In the genomic region with DNA sequence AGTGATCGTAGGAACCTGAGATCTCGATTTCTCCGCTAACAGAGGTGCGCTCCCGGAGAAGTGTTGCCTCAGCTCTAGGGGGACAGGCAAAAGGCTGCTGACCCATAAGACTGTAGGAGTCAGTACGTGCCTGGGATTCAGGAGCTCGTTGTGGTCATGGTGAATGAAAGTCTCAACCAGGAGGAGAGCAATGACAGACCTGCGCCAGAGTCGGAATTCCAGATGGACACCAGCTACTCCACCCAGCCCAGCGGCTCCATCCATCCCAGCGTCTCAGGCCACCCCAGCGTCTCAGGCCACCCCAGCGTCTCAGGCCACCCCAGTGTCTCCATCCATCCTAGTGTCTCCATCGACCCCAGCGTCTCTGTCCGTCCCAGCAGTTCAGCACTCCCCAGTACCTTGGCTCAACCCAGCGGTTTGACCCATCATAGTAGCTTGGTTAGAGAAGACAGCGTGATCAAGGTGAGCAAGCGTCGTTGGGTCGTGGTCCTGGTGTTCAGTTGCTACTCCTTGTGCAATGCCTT, we compare ENCODE assay signal across 8 mouse cellular contexts. TPM values are rescaled to one million over a fixed set of nuclear protein-coding genes. Genes with fewer than 3 reads are reported as not detected.
DNase-seq lines count a peak whose midpoint lies in the region; ATAC-seq lines count a peak whose summit lies in the region.

No protein-coding gene starts in this region.

- no peak overlapping the region for H3K27ac ChIP-seq in kidney, embryonic 16.5 days (ENCODE audit: low read length)
- peak overlapping the region; percentile 35; the same call in 1 of the 2 replicates for H3K27ac ChIP-seq in embryonic facial prominence, embryonic 10.5 days (replicated peaks)
- no peak overlapping the region for H3K27ac ChIP-seq in hindbrain, embryonic 14.5 days
- H3K27ac ChIP-seq in midbrain, embryonic 15.5 days, result no peak overlapping the region

- intact Hi-C loops in left cerebral cortex, postnatal 14 days (cut with DNase I), result loop anchor here (5.0 kb wide), 1 partner anchor 331 kb away; a partner anchor contains a TSS

- H3K4me1 ChIP-seq in kidney, embryonic 16.5 days (ENCODE audit: insufficient read depth, low read length), result 0 out of 2 replicates have a peak, but pooled peaks cover 5% of the 10 kb centered on the region
- H3K4me1 ChIP-seq in embryonic facial prominence, embryonic 10.5 days, result peaks cover 12% of the 10 kb centered on the region
- peaks cover 8% of the 10 kb centered on the region for H3K4me1 ChIP-seq in hindbrain, embryonic 14.5 days (replicated peaks; ENCODE audit: control insufficient read depth, insufficient read depth, low read length)
- H3K4me1 ChIP-seq in midbrain, embryonic 15.5 days, result peaks cover 13% of the 10 kb centered on the region

- WGBS in kidney, embryonic 16.5 days, result 23% methylated on average over 21 of the region's 21 CpGs
- 18% methylated on average over 21 of the region's 21 CpGs for WGBS in embryonic facial prominence, embryonic 10.5 days
- 23% methylated on average over 21 of the region's 21 CpGs for WGBS in hindbrain, embryonic 14.5 days
- 19% methylated on average over 21 of the region's 21 CpGs for WGBS in midbrain, embryonic 15.5 days

- H3K9me3 ChIP-seq in kidney, embryonic 16.5 days (ENCODE audit: low read length), result no peaks in the 10 kb centered on the region
- no peaks in the 10 kb centered on the region for H3K9me3 ChIP-seq in embryonic facial prominence, embryonic 10.5 days
- H3K9me3 ChIP-seq in hindbrain, embryonic 14.5 days (ENCODE audit: control insufficient read depth, low read length), result no peaks in the 10 kb centered on the region
- H3K9me3 ChIP-seq in midbrain, embryonic 15.5 days, result no peaks in the 10 kb centered on the region

- peak overlapping the region; percentile 69 for H3K9ac ChIP-seq in kidney, embryonic 16.5 days (replicated peaks; ENCODE audit: low read length)
- peak overlapping the region; percentile 24; the same call in 1 of the 2 replicates for H3K9ac ChIP-seq in hindbrain, embryonic 14.5 days
- 0 out of 2 replicates have a peak overlapping the region, but pooled peaks have one; percentile 21 for H3K9ac ChIP-seq in midbrain, embryonic 15.5 days

- peaks cover 9% of the 10 kb centered on the region for H3K27me3 ChIP-seq in kidney, embryonic 16.5 days (ENCODE audit: insufficient read depth, low read length)
- H3K27me3 ChIP-seq in embryonic facial prominence, embryonic 10.5 days (replicated peaks; ENCODE audit: low read depth, poor library complexity, severe bottlenecking), result peaks cover 28% of the 10 kb centered on the region
- H3K27me3 ChIP-seq in hindbrain, embryonic 14.5 days (ENCODE audit: control insufficient read depth, insufficient read depth, low read length), result peaks cover 25% of the 10 kb centered on the region
- peaks cover 7% of the 10 kb centered on the region for H3K27me3 ChIP-seq in midbrain, embryonic 15.5 days (replicated peaks)

- DNase-seq in kidney, postnatal 14 days, result no peak
- no peak for DNase-seq in embryonic facial prominence, embryonic 10.5 days (ENCODE audit: low spot score)
- no peak for DNase-seq in hindbrain, embryonic 14.5 days (ENCODE audit: low spot score)
- no peak for DNase-seq in left cerebral cortex, postnatal 14 days (ENCODE audit: low spot score in 2 of 2)
- DNase-seq in cerebellum, adult 9-10 months, result no peak
- no peak for DNase-seq in layer of hippocampus, adult 9-11 months

- peak overlapping the region; percentile 100 for H3K4me2 ChIP-seq in kidney, embryonic 16.5 days (replicated peaks; ENCODE audit: low read depth, low read length)
- peak overlapping the region; percentile 64 for H3K4me2 ChIP-seq in hindbrain, embryonic 14.5 days (replicated peaks)
- H3K4me2 ChIP-seq in midbrain, embryonic 15.5 days, result peak overlapping the region; percentile 74

- no peaks in the 10 kb centered on the region for H3K36me3 ChIP-seq in kidney, embryonic 16.5 days (ENCODE audit: insufficient read depth, low read length)
- H3K36me3 ChIP-seq in embryonic facial prominence, embryonic 10.5 days (replicated peaks), result no peaks in the 10 kb centered on the region
- no peaks in the 10 kb centered on the region for H3K36me3 ChIP-seq in hindbrain, embryonic 14.5 days (replicated peaks; ENCODE audit: control insufficient read depth, insufficient read depth)
- no peaks in the 10 kb centered on the region for H3K36me3 ChIP-seq in midbrain, embryonic 15.5 days (replicated peaks)

- peak overlapping the region; percentile 62 for H3K4me3 ChIP-seq in kidney, embryonic 16.5 days (ENCODE audit: low read length)
- peak overlapping the region; percentile 67 for H3K4me3 ChIP-seq in embryonic facial prominence, embryonic 10.5 days
- peak overlapping the region; percentile 28 for H3K4me3 ChIP-seq in hindbrain, embryonic 14.5 days (replicated peaks; ENCODE audit: low read length)
- H3K4me3 ChIP-seq in midbrain, embryonic 15.5 days, result peak overlapping the region; percentile 37

- peak; percentile 46; the same call in 1 of the 2 replicates for ATAC-seq in kidney, embryonic 16.5 days (ENCODE audit: low FRiP score, low TSS enrichment)
- no peak; the same call in 1 of the 2 replicates for ATAC-seq in hindbrain, embryonic 14.5 days (ENCODE audit: low FRiP score)
- ATAC-seq in midbrain, embryonic 15.5 days (replicated peaks), result no peak

RNA-seq across cellular contexts. Expression of a gene that starts 0.4 kb away (rescaled TPM):
- 6.2 and 7.1 TPM in 2 replicates for polyA plus RNA-seq in kidney, embryonic 16.5 days (2015; fragmentation: Nextera tagmentation; extraction: Ambion mirVana)
- 0.74 and 0.88 TPM in 2 replicates for polyA plus RNA-seq in embryonic facial prominence, embryonic 10.5 days (2016; fragmentation: Nextera tagmentation; extraction: Ambion mirVana)
- polyA plus RNA-seq in hindbrain, embryonic 14.5 days (2014; fragmentation: Nextera tagmentation; extraction: Ambion mirVana), result 5.2 and 6.7 TPM in 2 replicates
- polyA plus RNA-seq in midbrain, embryonic 15.5 days (2015; fragmentation: Nextera tagmentation; extraction: Ambion mirVana), result 5.7 and 6.2 TPM in 2 replicates
- total RNA-seq in left cerebral cortex, postnatal 14 days (2021), result 1 to 10 TPM; 3.5 to 3.7 TPM
